Mouse (Mus musculus) testis, adult 2 months (tissue): ENCODE measurements around the gene Mogat2. TPM values are rescaled to one million over a fixed set of nuclear protein-coding genes. Genes with fewer than 3 reads are reported as not detected.

Source experiments
- H3K27ac ChIP-seq: fragments of 200-500 bp; 2 replicates; pipeline ENCODE4 v1.5.1; 2012; ENCODE audit warnings: low read depth, low read length; ENCODE audit not compliant: control insufficient read depth, insufficient read depth
- H3K27me3 ChIP-seq: fragments of 200-500 bp; 2 replicates; pipeline ENCODE4 v1.6.1; 2012; ENCODE audit warnings: mild to moderate bottlenecking, low read length, moderate library complexity; ENCODE audit not compliant: control insufficient read depth, insufficient read depth
- H3K36me3 ChIP-seq: fragments of 200-500 bp; 2 replicates; pipeline ENCODE4 v1.6.1; 2012; ENCODE audit warnings: mild to moderate bottlenecking, low read length; ENCODE audit not compliant: control insufficient read depth, insufficient read depth
- H3K4me1 ChIP-seq: fragments of 200-500 bp; 2 replicates; pipeline ENCODE4 v1.6.1; 2012; ENCODE audit warnings: low read length; ENCODE audit not compliant: control insufficient read depth, insufficient read depth
- H3K4me3 ChIP-seq: fragments of 200-500 bp; 2 replicates; pipeline ENCODE4 v1.5.1; 2012; ENCODE audit warnings: low read depth, mild to moderate bottlenecking, low read length, moderate library complexity, mixed read lengths; ENCODE audit not compliant: control insufficient read depth
- CTCF ChIP-seq: fragments of 200-500 bp; IDR thresholded peaks from 2 replicates; pipeline ENCODE4 v1.5.1; 2012; ENCODE audit warnings: low read depth, mild to moderate bottlenecking, inconsistent platforms, low read length, moderate library complexity; ENCODE audit not compliant: control insufficient read depth, insufficient read depth, insufficient replicate concordance
- POLR2A ChIP-seq: fragments of 200-500 bp; IDR thresholded peaks from 2 replicates; pipeline ENCODE4 v1.6.1; 2012; ENCODE audit warnings: low read depth, mild to moderate bottlenecking, inconsistent platforms, low read length, moderate library complexity; ENCODE audit not compliant: control insufficient read depth
- polyA plus RNA-seq: library from polyadenylated mRNA; depleted of rRNA; stranded (reverse); fragments of >200 nt; gene quantifications from 2 replicates; pipeline ENCODE4 v1.2.3, GENCODE M21; 2012; rRNA removed

Mogat2 gene
- polyA plus RNA-seq: 0.11 TPM in 1 of 2 replicates, not detected in the other

DNA sequence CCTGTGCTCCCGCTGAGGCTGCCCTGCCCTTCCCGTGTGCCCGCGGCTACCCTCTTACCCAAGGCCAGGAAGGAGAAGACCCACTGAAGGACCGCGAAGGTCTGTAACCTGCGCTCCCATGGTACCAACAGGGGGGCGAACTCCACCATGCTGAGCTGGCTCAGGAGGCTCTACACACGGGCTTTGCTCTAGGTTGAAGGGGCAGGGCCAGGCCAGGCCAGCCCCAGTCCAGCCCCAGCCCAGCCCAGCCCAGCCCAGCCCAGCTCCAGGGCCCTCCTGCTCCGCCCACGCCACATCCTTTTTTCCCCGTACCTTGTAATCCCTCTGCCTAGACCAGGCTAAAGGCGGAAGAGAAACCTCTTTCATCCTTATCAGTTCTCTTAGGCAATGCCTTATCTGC is at the start of gene Mogat2:
Gene Mogat2 (minus strand): TSS at position 203 of the 400 bp plus-strand sequence.
- no peak within 1 kb of the TSS for H3K4me3 ChIP-seq
- no peaks in the 10 kb centered on the region for H3K4me1 ChIP-seq

DNA sequence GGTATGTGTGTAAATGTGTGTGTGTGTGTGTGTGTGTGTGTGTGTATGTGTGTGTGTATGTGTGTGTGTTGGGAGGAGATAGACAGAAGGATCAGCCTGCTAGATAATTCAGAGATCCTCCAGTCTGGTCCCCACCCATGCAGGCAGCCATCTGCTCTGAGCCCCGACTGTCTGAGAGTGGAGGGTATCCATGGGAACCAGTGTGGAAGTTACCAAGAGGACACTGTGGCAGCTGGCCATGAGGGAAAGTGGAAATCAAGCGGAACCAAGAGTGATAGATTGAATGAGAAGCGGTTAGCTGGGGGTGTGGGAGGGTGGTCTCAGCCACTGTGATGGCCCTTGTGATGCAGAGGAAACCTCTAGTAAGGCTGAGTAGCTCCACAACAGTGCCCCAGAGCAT is 48.9 kb upstream of the Mogat2 start:
- Histone ChIP-seq H3K4me1 (no peaks in the 10 kb centered on the region), H3K27me3 (no peaks in the 10 kb centered on the region), H3K27ac (no peak overlapping the region), H3K4me3 (no peak overlapping the region), H3K36me3 (no peaks in the 10 kb centered on the region)
- TF ChIP-seq CTCF: no peak
- TF ChIP-seq POLR2A: no peak

More for the DNA sequence above, at the start of gene Mogat2:
- no peaks in the 10 kb centered on the region for H3K27me3 ChIP-seq
- no peaks in the 10 kb centered on the region for H3K36me3 ChIP-seq
- TF ChIP-seq POLR2A: no peak
- TF ChIP-seq CTCF: no peak
- no peak within 1 kb of the TSS for H3K27ac ChIP-seq

DNA sequence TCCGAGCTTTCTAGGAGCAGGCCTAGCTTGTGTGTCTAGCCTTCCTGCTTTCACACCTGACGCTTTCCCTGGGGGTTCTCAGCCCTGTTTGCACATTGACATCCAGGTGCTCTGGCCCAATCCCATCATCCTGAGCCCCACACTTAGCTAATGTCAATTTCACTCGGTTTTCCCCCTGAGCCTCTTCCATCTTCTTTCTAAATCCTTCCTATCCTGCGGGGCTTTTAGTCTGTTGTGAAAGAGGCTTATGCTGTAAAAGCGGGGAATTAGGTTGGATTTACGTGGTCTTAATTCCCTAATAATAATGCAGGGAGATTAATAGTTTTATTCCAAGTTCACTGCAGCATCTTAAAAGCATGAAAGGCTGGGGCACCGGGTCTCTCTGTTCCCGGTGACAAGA is 41.2 kb upstream of the Mogat2 start:
- Histone ChIP-seq H3K4me3 (no peak overlapping the region), H3K36me3 (no peaks in the 10 kb centered on the region), H3K4me1 (no peaks in the 10 kb centered on the region), H3K27ac (no peak overlapping the region), H3K27me3 (no peaks in the 10 kb centered on the region)
- TF ChIP-seq POLR2A: no peak
- no peak for TF ChIP-seq CTCF

DNA sequence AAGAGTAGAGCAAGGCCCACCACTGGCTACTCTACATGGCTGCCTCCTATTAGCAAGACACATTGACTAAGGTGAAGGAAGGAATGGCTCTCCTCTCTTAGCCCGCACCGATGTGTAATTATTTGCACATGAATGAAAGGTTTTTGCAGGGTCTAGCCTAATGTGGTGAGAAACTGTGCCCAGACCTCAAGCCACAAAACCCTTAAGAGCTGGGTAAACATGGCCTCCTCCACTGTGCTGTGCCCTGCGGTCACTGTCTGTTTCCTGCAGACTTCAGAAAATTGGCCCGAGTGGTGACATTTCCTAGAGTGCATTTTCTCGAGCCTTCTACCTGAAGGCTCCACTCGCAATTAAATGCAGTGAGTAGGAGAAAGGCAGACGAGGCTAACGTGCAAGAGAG is 39.9 kb upstream of the Mogat2 start:
- Histone ChIP-seq H3K4me3 (no peak overlapping the region), H3K36me3 (no peaks in the 10 kb centered on the region), H3K27ac (no peak overlapping the region), H3K4me1 (no peaks in the 10 kb centered on the region; the same call in 1 of the 2 replicates), H3K27me3 (no peaks in the 10 kb centered on the region)
- TF ChIP-seq CTCF: no peak
- TF ChIP-seq POLR2A: no peak

DNA sequence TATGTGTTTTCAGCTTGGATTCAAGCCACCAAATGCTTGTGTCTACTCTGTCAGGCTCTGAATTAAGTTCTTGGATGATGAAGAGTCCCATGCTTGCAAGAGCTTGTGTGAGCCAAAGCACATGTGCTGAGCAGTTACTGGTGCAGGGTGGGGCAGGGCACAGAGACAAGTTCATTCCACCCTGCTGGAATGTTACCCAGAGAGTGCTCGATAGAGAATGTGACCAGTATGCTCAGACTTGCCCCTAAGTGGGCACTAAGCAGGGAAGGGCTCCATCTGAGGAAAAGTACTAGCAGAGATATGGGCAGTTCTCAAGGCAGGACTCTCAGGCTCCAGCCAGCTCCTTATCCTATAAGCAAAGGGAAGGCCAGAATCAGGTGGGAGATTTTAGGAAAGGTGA is 38.3 kb upstream of the Mogat2 start:
- H3K4me1 ChIP-seq: peaks cover under 1% of the 10 kb centered on the region; the same call in 1 of the 2 replicates

DNA sequence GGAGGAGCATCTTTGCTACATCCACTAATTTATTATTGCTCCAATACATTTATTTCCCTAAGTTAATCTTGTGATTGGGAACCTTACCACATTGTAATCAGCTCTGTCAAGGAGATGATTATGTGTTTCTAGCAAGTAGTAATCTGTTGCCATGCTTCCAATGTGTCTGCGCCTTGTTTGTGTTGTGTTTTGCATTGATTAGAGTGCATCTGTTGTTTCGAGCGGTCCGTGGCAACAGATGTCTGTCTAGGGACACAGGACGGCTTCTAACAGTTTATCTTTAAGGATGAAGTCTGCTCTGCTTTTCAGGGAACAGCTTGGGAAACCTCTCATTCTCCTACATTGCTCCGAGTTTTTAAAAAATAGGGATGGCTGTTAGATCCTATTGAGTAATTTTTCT is 36.7 kb upstream of the Mogat2 start:
- H3K27ac ChIP-seq: no peak overlapping the region
- no peaks in the 10 kb centered on the region for H3K27me3 ChIP-seq
- TF ChIP-seq POLR2A: no peak
- no peak for TF ChIP-seq CTCF
- H3K36me3 ChIP-seq: no peaks in the 10 kb centered on the region
- peaks cover 3% of the 10 kb centered on the region for H3K4me1 ChIP-seq
- H3K4me3 ChIP-seq: no peak overlapping the region

More for the DNA sequence above, 38.3 kb upstream of the Mogat2 start:
- no peaks in the 10 kb centered on the region for H3K36me3 ChIP-seq
- no peaks in the 10 kb centered on the region for H3K27me3 ChIP-seq
- no peak overlapping the region for H3K4me3 ChIP-seq
- no peak overlapping the region for H3K27ac ChIP-seq
- TF ChIP-seq CTCF (no peak), POLR2A (no peak)

DNA sequence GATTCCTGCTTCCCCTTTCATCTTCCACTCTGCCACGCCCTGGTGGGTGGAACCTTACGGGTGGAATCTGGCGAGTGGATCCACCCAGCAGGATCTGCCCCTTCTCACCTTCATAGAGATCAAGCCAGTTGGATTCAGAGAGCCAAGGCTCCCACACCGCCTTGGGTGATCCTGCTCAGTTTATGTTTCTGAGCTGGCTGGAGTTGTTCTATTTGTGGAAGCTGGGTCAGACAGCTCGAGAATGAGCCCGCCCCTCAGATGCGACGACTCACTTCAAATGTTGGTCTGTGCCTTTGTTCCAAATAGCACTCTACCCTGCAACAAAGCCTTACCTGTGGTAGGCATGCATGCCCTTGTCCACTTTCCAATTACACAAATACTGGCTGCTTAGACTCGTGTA is 33.2 kb upstream of the Mogat2 start:
- Histone ChIP-seq H3K27ac (no peak overlapping the region), H3K4me1 (peaks cover 27% of the 10 kb centered on the region), H3K36me3 (no peaks in the 10 kb centered on the region), H3K4me3 (no peak overlapping the region), H3K27me3 (no peaks in the 10 kb centered on the region; the same call in 1 of the 2 replicates)
- TF ChIP-seq CTCF (no peak), POLR2A (no peak)
